Mouse (Mus musculus) heart, embryonic 14.5 days (tissue): ENCODE measurements around the gene Gm17374. TPM values are rescaled to one million over a fixed set of nuclear protein-coding genes. Genes with fewer than 3 reads are reported as not detected.
"Not testable (repeated sequence)": the region's sequence is repeated elsewhere in the genome, so short reads cannot be mapped to it uniquely, and the experiment has no call there.

Experiments used
- ATAC-seq: fragments of 200-750 bp; cut with Nextera tagmentation; 2 replicates; pipeline ENCODE4 v1.8.0; 2017; ENCODE audit warnings: low read depth, moderate TSS enrichment; ENCODE audit not compliant: insufficient number of reproducible peaks, insufficient read depth, low FRiP score
- H3K27ac ChIP-seq, 2 experiments: fragments of 200-500 bp in 1 of 2; fragments of 300-500 bp in 1 of 2; sonication (generic) in 1 of 2; replicated peaks in 1 of 2; 2 replicates each; pipeline ENCODE4 v1.5.1; 2012 to 2014; ENCODE audit warnings: low read depth in 2 of 2, low read length in 2 of 2, control low read depth in 1 of 2, mild to moderate bottlenecking in 1 of 2, mixed read lengths in 1 of 2; ENCODE audit not compliant: control insufficient read depth in 1 of 2, insufficient read depth in 1 of 2
- H3K27me3 ChIP-seq: fragments of 300-500 bp; sonication (generic); 2 replicates; pipeline ENCODE4 v1.6.1; 2014; ENCODE audit warnings: mild to moderate bottlenecking, low read length, control low read depth; ENCODE audit not compliant: control insufficient read depth, insufficient read depth
- H3K36me3 ChIP-seq: fragments of 300-500 bp; sonication (generic); 2 replicates; pipeline ENCODE4 v1.6.1; 2014; ENCODE audit warnings: mild to moderate bottlenecking, control low read depth, low read length, mixed read lengths; ENCODE audit not compliant: control insufficient read depth, insufficient read depth
- H3K4me1 ChIP-seq, 2 experiments: fragments of 200-500 bp in 1 of 2; fragments of 300-500 bp in 1 of 2; sonication (generic) in 1 of 2; 2 replicates each; pipeline ENCODE4 v1.6.1; 2012 to 2014; ENCODE audit warnings: low read length in 2 of 2, control low read depth in 1 of 2, mixed read lengths in 1 of 2; ENCODE audit not compliant: control insufficient read depth in 2 of 2, insufficient read depth in 2 of 2
- H3K4me2 ChIP-seq: fragments of 300-500 bp; sonication (generic); 2 replicates; pipeline ENCODE4 v1.6.1; 2014; ENCODE audit warnings: mild to moderate bottlenecking, low read length
- H3K4me3 ChIP-seq, 2 experiments: fragments of 200-500 bp in 1 of 2; fragments of 300-500 bp in 1 of 2; sonication (generic) in 1 of 2; 2 replicates each; pipeline ENCODE4 v1.5.1; 2012 to 2014; ENCODE audit warnings: low read length in 2 of 2, mild to moderate bottlenecking in 2 of 2, control low read depth in 1 of 2, low read depth in 1 of 2, moderate library complexity in 1 of 2; ENCODE audit not compliant: control insufficient read depth in 1 of 2, insufficient read depth in 1 of 2
- H3K9ac ChIP-seq: fragments of 300-500 bp; sonication (generic); 2 replicates; pipeline ENCODE4 v1.6.1; 2014; ENCODE audit warnings: mild to moderate bottlenecking, low read length
- H3K9me3 ChIP-seq: fragments of 300-500 bp; sonication (generic); 2 replicates; pipeline ENCODE4 v1.6.1; 2016; ENCODE audit warnings: low read length, control low read depth; ENCODE audit not compliant: control insufficient read depth
- WGBS: fragments of 180-500 bp; shearing (Covaris S2); extraction: QIAGEN DNeasy Blood & Tissue Kit; methylation state at CpG from one replicate; pipeline ENCODE4 v1.1.7; 2014; 5-methylcytosine and 5-hydroxymethylcytosine counted together
- polyA plus RNA-seq: library from polyadenylated mRNA; unstranded; fragments of >200 nt; fragmentation: Nextera tagmentation; extraction: Ambion mirVana; gene quantifications from 2 replicates; pipeline ENCODE4 v1.2.1, GENCODE M21; 2014

Gene Gm17374
- not detected in 2 replicates for polyA plus RNA-seq

- peaks cover 61% of the 10 kb centered on the region for H3K36me3 ChIP-seq
- 95% methylated on average over 4 of the region's 4 CpGs for WGBS
- not testable (repeated sequence) for H3K9ac ChIP-seq, H3K4me1 ChIP-seq, H3K27me3 ChIP-seq, ATAC-seq, H3K27ac ChIP-seq, H3K4me2 ChIP-seq, H3K4me3 ChIP-seq, H3K9me3 ChIP-seq
Measured at GRCm38 (mm10) chr2:140151743-140152142, at the start of gene Gm17374. TSS of gene Gm17374 (plus strand) at chr2:140152043.

DNA sequence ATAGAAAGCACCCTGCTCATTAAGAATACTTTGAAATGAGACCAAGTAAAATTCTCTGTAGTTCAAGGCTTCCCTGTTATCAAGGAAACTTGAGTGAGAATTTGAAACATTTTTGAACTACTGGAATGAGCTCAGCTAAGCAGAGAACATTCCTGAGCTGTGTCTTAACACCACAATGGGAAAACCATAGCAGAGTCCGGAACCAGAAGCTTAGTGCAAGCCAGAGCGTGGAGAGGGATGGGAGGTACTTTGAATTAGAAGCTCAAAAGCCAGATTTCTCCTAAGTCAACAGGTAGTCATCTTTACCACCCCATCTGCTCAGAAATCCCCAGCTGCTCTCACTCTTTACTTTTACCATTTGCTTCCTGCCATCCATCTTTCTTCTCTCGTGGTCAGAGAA lies 46.9 kb upstream of the Gm17374 start:
- Histone ChIP-seq H3K4me2 (no peak overlapping the region), H3K36me3 (no peaks in the 10 kb centered on the region)
- 41% methylated on average over 3 of the region's 3 CpGs for WGBS

DNA sequence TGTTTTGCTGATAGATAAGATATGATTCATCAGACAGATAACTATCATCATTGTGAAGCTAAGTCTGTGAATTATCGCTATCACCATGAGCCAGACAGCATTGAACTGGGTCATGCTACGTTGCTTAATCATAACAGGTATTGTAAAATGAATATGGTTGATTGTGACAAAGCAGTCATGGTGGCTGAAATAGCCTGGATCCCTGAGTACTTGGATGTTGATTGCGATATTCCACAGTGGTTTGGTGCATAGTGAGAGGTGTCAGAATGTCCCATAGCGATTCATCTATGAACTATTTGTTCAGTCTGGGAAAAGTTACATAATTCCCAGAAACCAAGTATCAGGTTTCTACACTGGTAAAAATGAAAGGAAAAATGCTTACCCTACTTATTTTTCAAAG lies 44.2 kb upstream of the Gm17374 start:
- H3K9ac ChIP-seq = no peak overlapping the region
- H3K4me1 ChIP-seq = no peaks in the 10 kb centered on the region
- H3K36me3 ChIP-seq = no peaks in the 10 kb centered on the region
- no peak for ATAC-seq
- no peak overlapping the region for H3K27ac ChIP-seq
- no peaks in the 10 kb centered on the region for H3K9me3 ChIP-seq
- no peak overlapping the region for H3K4me3 ChIP-seq
- H3K27me3 ChIP-seq = no peaks in the 10 kb centered on the region
- no peak overlapping the region for H3K4me2 ChIP-seq
- 82% methylated on average over 4 of the region's 4 CpGs for WGBS

More for the DNA sequence above, 46.9 kb upstream of the Gm17374 start:
- H3K4me3 ChIP-seq = no peak overlapping the region
- no peaks in the 10 kb centered on the region for H3K27me3 ChIP-seq
- H3K4me1 ChIP-seq = no peaks in the 10 kb centered on the region
- H3K9ac ChIP-seq = no peak overlapping the region
- H3K27ac ChIP-seq = no peak overlapping the region
- no peak for ATAC-seq
- no peaks in the 10 kb centered on the region for H3K9me3 ChIP-seq

GRCm38 (mm10) chr2:140108945-140109344 lies 42.9 kb upstream of the Gm17374 start:
- no peaks in the 10 kb centered on the region for H3K36me3 ChIP-seq
- ATAC-seq = no peak; the same call in 1 of the 2 replicates
- no peak overlapping the region for H3K4me3 ChIP-seq
- H3K9me3 ChIP-seq = no peaks in the 10 kb centered on the region
- 38% methylated on average over 1 of the region's 1 CpGs for WGBS
- H3K27me3 ChIP-seq = no peaks in the 10 kb centered on the region
- H3K9ac ChIP-seq = no peak overlapping the region
- H3K27ac ChIP-seq = no peak overlapping the region
- H3K4me2 ChIP-seq = no peak overlapping the region
- H3K4me1 ChIP-seq = no peaks in the 10 kb centered on the region

DNA sequence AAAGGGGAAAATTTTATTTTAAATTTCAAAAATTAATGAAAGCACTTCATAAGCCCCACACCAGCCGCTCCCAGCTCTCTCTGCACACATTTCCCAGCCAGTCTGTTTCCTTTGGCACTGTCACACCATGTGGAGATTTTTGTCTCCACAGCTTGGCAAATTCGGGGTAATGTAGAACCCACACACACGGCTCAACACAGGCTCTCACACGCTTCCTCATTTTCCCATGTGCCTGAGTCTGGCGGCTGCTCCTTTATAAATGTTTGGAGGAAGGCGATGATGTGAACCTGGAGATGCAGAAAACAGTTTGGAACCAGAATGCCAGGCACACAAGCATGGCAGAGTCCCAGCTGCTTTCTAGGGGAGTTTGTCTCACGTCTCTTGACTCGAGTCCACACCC lies 38.0 kb upstream of the Gm17374 start:
- Histone ChIP-seq H3K4me2 (no peak overlapping the region), H3K4me3 (no peak overlapping the region), H3K4me1 (no peaks in the 10 kb centered on the region), H3K27ac (no peak overlapping the region), H3K36me3 (peaks cover under 1% of the 10 kb centered on the region; the same call in 1 of the 2 replicates), H3K9ac (no peak overlapping the region), H3K27me3 (no peaks in the 10 kb centered on the region), H3K9me3 (no peaks in the 10 kb centered on the region)
- WGBS = 73% methylated on average over 8 of the region's 8 CpGs
- ATAC-seq = no peak

- 87% methylated on average over 2 of the region's 2 CpGs for WGBS
- Histone ChIP-seq H3K9ac (no peak overlapping the region), H3K27ac (no peak overlapping the region), H3K9me3 (no peaks in the 10 kb centered on the region), H3K4me1 (no peaks in the 10 kb centered on the region), H3K4me2 (no peak overlapping the region), H3K27me3 (no peaks in the 10 kb centered on the region), H3K36me3 (peaks cover 80% of the 10 kb centered on the region), H3K4me3 (no peak overlapping the region)
- ATAC-seq = no peak
Measured at GRCm38 (mm10) chr2:140125516-140125915, 26.3 kb upstream of the Gm17374 start.

DNA sequence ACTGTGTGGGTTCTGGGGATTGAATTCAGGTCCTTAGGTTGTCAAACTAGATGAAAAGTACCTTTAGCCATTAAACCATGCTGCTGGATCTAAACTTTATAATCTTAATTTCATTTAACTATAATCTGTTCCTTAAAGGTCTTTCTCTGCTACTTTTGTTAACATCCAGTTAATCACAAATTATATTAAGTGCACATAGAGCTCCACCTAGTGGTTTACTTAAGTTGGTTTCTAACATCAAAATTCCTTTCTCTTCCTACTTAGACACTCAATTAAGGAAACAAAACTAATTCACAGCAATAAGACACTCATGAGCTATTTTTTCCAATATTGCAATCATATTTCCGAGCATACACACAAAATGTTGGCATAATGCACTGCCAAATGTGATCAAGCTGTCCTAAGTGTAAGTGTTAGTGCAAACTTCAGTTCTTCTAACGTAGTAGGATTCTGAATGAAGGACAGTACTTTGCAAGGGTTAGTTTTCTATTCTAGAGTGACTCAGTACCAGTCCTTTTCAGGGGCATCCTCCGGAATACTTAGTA lies 7.4 kb downstream of the Gm17374 start:
- Histone ChIP-seq H3K4me1 (no peaks in the 10 kb centered on the region), H3K27me3 (no peaks in the 10 kb centered on the region), H3K27ac (no peak overlapping the region), H3K4me3 (no peak overlapping the region), H3K4me2 (no peak overlapping the region), H3K9ac (no peak overlapping the region), H3K36me3 (peaks cover 85% of the 10 kb centered on the region), H3K9me3 (no peaks in the 10 kb centered on the region)
- 68% methylated on average over 3 of the region's 3 CpGs for WGBS
- ATAC-seq = no peak

GRCm38 (mm10) chr2:140163351-140163854 lies 11.6 kb downstream of the Gm17374 start:
- H3K4me2 ChIP-seq = no peak overlapping the region
- no peaks in the 10 kb centered on the region for H3K9me3 ChIP-seq
- H3K27me3 ChIP-seq = no peaks in the 10 kb centered on the region
- no peaks in the 10 kb centered on the region for H3K4me1 ChIP-seq
- 94% methylated on average over 5 of the region's 5 CpGs for WGBS
- no peak overlapping the region for H3K27ac ChIP-seq
- H3K4me3 ChIP-seq = no peak overlapping the region
- peaks cover 75% of the 10 kb centered on the region for H3K36me3 ChIP-seq
- no peak overlapping the region for H3K9ac ChIP-seq
- ATAC-seq = no peak
